Mouse (Mus musculus) liver (tissue): Measurements from ENCODE around the gene Stpg4.

Source experiments
- DNase-seq: peaks from one replicate; pipeline ENCODE4 v3.0.0-alpha.2; 2020; ENCODE audit warnings: mixed read lengths

Gene Stpg4

DNA sequence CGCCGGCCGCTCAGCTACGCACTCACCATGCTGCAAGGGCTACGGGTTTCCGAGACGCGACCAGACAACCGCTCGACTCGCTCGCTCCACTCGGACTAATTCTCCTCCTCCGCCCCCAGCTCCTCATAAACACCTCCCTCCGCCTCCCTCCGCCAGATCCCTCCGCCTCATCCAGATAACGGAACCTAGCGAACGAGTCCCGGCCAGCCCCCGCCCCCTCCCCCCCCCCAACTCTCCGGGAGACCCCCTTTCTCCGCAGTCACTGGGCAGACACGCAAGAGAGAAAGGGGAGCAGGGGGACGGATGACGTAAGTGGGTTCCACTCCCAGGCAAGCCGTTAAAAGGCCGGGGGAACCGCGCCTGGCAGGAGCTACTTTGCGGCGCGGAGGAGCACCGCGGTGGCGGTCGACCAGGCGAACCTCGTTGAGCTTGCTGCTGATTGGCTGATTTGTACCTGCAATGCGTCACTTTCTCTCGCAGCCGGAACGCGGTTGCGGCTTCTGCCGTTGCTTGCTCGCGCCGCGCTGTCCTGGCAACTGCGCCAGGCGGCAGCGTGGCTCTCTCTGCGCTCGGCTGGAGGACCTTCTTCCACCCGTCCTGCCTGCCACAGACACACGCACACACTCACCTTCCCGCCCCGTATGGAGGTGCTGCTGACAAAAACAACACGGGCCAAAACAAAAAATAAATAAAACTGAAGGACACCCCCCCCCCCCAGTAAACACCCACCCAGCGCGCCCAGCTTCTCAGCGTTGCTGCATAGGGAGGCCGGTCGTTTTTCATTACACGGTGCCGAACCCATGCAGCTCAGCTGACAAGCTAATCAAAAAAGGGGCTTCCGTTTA lies 19.4 kb upstream of the Stpg4 start, which contains the start of gene Calm2:
Gene Calm2 (minus strand): TSS at position 169 of the 845 bp plus-strand sequence.
- peak; percentile 98 for DNase-seq

GRCm38 (mm10) chr17:87445917-87446766 lies 18.6 kb upstream of the Stpg4 start:
- DNase-seq = peak; percentile 77

DNA sequence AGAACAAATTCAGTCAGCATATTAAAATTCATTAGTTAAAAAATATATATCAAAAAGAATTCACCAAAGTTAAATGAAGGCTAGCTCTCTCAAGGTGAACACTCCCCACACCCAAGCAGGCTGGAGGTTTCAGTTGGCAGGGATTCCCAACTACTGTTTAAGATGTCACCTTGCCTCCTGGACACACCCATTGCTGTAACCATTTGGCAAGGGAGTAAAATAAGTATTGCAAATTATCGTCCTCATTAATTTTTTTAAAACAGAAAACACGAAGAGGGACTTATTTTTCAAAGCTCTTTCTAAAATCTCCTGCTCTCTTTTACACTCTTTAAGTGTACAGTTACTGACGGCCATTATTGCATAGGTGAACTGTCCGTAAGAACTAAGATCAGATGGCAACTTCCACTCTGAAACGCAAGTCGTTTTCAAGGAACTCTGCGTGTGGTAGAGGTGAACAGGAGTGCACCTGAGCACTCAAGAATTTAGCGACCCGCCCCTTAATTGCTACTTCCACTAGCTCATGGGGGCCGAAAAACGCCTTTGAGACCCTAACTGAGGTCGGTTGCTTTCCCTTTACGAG lies 17.9 kb upstream of the Stpg4 start:
- peak; percentile 21 for DNase-seq

DNA sequence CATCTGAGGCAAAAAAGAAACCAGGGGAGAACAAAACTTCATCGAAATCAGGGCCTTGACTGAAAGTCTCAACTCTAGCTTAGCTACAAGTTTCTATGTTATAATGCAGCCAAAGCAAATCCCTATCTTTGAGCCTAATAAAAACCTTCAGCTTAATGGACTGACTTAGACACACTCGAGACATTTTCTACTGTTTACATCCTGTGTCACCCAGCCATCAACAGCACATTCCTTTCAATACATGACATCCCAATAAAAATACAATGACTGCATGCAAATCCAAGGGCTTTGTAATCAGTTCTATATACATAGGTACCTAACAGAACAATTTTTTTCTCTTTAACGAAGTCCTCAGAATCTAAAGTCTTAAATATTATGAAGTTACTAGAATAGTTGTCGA lies 17.2 kb upstream of the Stpg4 start:
- no peak for DNase-seq

- no peak for DNase-seq
These were observed 14.0 kb upstream of the Stpg4 start for GRCm38 (mm10) chr17:87441537-87441936.

GRCm38 (mm10) chr17:87439441-87439840 lies 11.9 kb upstream of the Stpg4 start:
- DNase-seq = no peak

- no peak for DNase-seq
These were observed 6.4 kb upstream of the Stpg4 start for GRCm38 (mm10) chr17:87433929-87434328.

- no peak for DNase-seq
These were observed 5.2 kb upstream of the Stpg4 start for GRCm38 (mm10) chr17:87432743-87433142.

DNA sequence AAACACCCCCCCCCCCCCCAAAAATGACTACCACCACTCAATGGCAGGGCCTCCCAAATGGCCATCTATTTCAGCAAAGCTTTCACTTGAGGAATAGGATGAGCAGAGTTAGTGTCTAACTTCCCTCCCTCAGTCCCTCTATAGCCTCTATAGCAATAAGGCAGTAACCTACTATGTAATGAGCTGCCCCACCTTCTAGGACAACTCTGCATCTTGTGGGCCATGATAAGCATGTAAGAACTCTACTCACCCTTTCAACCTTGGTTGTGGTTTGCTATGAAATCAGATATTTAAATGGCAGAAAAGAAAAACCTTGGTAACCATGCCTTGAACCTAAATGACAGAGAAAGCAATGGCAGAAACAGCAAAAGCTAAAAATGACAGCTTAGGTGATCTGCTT lies 4.8 kb upstream of the Stpg4 start:
- DNase-seq = no peak

GRCm38 (mm10) chr17:87429431-87429830 lies 1.9 kb upstream of the Stpg4 start:
- no peak for DNase-seq

DNA sequence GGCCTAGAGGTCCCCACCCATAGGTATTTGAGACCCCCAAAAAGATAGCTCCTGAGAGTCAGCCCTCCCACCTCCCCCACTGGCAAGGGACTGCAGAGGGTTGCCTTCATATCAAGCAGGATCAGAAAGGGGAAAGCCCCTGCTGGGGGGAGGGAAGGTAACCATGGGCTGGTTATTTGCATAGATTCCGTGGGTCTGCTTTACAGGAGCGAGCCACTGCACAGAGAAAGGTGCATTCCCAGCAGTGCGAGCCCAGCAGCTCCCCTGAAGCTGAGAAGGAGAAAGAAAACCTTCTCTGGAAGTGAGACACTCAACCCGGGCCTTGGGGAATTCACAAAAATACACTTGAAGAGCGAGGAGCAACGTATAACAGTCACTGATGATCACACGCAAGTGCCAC lies 9.5 kb downstream of the Stpg4 start:
- no peak for DNase-seq

DNA sequence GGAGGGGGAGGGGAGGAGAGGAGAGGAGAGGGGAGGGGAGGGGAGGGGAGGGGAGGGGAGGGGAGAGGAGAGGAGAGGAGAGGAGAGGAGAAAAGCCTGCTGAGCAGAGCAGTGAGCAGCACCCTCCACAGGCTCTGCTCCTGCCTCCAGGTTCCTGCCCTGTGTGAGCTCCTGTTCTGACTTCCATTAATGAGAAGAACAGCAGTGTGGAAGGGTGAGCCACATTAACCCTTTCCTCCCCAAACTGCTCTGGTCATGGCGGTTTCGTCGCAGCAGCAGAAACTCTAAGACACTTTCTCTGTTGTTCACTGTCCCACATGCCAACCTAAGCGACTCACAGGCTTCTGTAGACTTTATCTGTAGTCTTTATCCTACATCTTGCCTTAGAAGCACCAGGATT lies 20.9 kb downstream of the Stpg4 start:
- no peak for DNase-seq

GRCm38 (mm10) chr17:87405576-87405975 lies 22.0 kb downstream of the Stpg4 start:
- DNase-seq = peak; percentile 23

DNA sequence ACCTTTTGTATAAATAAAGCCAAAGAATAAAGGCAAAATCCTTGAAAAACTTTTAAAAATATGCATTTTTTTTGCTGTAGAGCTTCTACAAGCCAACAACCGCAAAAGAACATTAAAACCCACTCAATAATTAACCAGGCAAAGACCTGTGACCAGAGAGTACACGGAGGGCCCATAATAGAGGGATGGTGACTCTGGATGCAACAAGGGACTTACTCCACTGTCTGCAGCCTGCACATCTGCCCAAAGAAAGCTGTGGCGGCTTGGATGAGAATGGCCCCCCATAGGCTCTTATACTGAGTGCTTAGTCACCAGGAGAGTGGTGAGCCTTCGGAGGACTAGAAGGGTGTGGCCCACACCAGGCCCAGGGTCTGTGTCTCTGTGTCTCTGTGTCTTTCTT lies 24.1 kb downstream of the Stpg4 start:
- DNase-seq = no peak

DNA sequence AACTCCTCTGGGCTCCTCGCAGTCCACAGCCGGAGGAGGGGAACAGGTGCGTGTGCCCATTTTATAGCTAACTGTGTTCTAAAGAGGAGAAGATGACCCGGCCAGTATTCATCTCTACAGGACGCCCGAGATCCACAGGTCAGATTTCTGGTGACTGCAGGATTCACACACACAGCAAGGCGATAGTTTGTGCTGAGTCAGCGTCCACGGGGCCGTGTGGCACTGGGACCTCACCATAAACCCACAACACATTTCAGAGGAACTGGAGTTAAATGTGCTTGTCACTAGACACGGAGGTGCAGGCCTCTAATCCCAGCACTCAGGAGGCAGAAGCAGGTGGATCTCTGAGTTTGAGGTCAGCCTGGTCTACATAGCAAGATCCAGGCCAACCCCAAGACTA lies 25.1 kb downstream of the Stpg4 start:
- no peak for DNase-seq

- no peak for DNase-seq
These were observed 30.5 kb downstream of the Stpg4 start for GRCm38 (mm10) chr17:87397088-87397487.

DNA sequence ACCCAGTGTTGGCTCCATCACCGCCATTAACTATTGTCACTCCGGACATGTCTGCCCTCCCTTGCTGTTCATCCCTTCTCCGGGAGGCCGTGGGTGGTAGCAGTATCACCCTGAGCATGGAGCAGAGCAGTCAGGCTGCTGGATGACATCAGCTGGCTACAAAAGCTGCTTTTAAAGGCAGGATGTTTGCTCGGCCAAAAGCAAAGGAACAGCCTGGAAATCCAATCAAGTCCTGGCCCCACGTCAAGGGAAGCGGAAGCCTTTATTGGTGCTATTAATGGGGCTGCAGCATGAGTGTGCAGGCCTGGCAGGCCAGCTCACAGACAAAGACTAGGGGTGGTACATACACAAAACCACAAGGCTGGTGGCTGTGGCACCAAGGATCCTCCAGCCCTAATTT lies 36.3 kb downstream of the Stpg4 start:
- no peak for DNase-seq

DNA sequence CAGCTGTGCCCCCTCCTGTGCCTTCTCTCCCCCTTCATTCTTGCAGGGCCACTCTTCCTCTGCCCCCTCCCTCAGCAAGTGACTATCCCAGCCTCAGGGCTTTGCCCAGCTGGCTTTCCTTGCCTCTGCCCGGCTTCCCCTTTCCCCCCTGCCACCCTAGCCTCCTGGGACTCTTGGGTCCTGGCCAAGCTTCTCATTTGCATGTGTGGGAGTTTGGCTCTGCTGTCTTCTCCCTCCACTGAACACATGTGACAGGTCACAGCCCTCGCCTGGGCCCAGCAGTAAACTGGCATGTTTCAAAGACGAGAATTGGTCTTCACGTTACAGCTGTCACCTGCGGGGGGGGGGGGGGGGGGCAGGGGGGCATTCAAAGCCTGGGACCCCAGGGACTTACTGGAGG lies 40.5 kb downstream of the Stpg4 start:
- DNase-seq = no peak

DNA sequence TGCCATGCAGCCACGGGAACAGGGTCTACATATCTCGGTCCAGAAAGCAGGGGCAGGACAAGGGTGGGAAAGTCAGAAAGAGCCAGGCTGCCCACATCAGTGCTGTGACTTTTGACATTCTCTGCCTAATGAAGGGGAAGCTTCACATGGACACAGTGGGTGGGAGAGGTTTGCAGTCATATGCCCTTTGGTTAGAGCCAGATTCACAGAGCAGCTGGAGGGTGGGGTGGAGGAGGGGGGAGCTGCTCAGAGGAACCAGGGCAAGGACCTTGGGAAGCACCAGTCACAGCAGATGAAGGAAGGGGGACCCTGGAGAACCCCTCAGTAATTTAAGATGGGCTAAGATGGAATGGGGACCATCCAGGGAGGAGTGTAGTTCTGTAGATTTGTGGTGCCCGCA lies 41.7 kb downstream of the Stpg4 start:
- no peak for DNase-seq

DNA sequence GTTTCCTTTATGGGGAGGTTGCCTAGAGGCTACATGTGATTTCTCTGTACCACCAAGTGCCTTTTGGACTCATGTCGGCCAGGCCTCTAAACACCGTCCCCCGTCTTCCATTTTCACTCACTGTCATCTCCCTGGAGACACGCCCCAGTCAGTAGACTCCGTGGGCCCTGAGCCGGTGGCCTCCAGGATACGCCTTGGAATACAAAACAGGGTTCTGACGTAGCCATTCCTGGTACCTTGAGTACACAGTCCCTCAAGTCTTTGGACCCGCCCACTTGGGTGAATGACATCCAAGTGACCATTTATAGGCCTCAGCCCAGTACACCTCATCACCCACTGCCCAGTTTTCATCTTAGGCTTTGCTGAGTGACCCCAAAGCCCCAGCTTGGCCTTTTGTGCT lies 46.9 kb downstream of the Stpg4 start:
- DNase-seq = no peak

DNA sequence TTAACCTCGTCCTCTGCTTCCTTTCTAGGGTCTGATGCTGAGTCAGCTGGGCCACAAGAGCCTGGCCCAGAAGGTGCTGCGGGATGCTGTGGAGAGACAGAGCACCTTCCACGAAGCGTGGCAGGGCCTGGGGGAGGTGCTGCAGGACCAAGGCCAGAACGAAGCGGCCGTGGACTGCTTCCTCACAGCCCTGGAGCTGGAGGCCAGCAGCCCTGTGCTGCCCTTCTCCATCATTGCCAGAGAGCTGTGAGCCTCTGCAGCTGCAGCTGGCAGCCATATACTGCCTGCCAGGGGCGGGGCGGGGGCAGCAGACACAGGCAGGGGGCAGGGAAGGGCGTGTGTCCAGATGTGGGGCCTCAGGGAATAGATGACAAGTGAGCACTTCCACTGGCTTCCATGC lies 47.7 kb downstream of the Stpg4 start:
- no peak for DNase-seq

DNA sequence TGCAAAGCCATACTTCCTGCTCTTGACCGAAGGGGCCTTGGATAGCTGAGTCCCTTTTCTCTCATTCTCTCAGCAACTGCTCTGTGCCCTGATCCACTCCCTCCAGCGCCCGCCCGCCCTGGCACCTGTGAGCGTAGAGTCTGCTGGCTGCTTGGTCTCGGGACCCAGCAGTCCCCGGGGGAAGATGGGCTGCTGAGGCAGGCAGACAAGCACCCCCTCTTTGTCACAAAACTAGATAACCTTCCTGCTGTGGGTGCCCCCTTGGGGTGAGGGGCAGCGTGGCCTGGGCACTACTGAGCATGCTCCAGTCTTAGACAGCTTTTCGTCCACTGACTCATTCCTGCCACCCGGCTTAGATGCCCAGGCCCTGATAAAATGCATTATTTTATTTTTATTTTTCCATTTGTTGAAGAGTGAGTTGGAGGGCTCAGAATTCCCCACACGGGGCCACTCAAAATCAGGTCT lies 48.3 kb downstream of the Stpg4 start:
- no peak for DNase-seq

DNA sequence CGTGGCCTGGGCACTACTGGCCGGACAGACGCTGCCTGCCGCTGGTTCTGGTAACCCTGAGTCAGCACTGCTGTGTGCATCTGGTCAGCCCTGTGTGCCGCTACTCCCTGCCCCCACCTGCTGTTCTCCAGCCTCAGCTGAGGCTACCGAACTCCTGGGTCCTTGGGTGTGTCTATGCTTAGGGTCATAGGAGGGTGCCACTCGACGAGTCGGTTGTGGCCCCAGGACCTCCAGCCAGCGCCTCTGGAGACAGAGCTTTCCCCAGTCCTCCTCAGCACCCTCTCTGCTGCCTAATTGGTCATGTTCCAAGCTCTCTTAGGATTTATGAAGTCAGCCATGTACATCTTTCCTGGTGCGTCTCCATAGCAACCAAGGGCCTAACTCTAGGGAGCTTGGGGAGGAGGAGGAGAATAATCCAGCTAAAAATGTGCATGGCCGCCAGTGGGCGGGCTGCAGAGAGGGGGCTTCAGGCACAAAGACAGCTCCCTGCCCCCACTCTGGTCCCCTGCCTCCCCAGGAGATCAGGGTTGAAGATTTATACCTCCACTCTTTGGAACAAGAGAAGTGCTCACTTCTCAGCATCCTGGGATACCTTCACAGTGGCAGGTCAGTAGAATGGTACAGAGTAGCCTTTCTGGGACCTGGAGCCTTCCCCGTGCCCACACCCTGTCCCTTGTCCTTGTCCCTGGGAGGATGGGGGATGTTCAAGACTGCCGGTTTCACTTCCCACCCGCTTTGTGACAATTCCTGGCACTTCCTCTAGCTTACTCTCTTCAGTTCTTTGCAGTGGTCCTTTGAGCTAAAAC lies 49.0 kb downstream of the Stpg4 start:
- DNase-seq = no peak
